Mouse (Mus musculus): ENCODE data around the gene Mdm4.
A peak's percentile ranks its signal among the peaks of the same experiment; 100 is the strongest.
"Not testable (repeated sequence)": the region's sequence is repeated elsewhere in the genome, so short reads cannot be mapped to it uniquely, and the experiment has no call there.

The Mdm4 gene

GRCm38 (mm10) chr1:133018580-133018979, 11.8 kb downstream of the Mdm4 start:
- no peak for DNase-seq

GRCm38 (mm10) chr1:133016775-133017428, 13.5 kb downstream of the Mdm4 start:
- DNase-seq: no peak

GRCm38 (mm10) chr1:133014196-133014595, 16.2 kb downstream of the Mdm4 start:
- DNase-seq: no peak

- DNase-seq: no peak
These were observed 17.0 kb downstream of the Mdm4 start for GRCm38 (mm10) chr1:133013331-133013730.

- DNase-seq: no peak
These were observed 18.2 kb downstream of the Mdm4 start for GRCm38 (mm10) chr1:133011955-133012841.

- DNase-seq: no peak
These were observed 23.8 kb downstream of the Mdm4 start for GRCm38 (mm10) chr1:133006571-133006970.

- no peak for DNase-seq
These were observed 30.0 kb downstream of the Mdm4 start for GRCm38 (mm10) chr1:133000347-133000746.

- DNase-seq: no peak
These were observed 38.8 kb downstream of the Mdm4 start for GRCm38 (mm10) chr1:132991580-132991979.

GRCm38 (mm10) chr1:132990733-132991132, 39.6 kb downstream of the Mdm4 start:
- DNase-seq: no peak

GRCm38 (mm10) chr1:132988556-132989459, 41.6 kb downstream of the Mdm4 start:
- DNase-seq: not testable (repeated sequence)

- peak; percentile 36 for DNase-seq
These were observed 47.6 kb downstream of the Mdm4 start for GRCm38 (mm10) chr1:132982728-132983127.

- DNase-seq: no peak
These were observed 49.1 kb downstream of the Mdm4 start for GRCm38 (mm10) chr1:132981232-132981631.

- no peak for DNase-seq
These were observed 53.0 kb downstream of the Mdm4 start for GRCm38 (mm10) chr1:132977402-132977801.

- peak; percentile 53 for DNase-seq
These were observed 61.7 kb downstream of the Mdm4 start for GRCm38 (mm10) chr1:132968659-132969058.

GRCm38 (mm10) chr1:132964691-132965090, 65.7 kb downstream of the Mdm4 start:
- DNase-seq: no peak

- DNase-seq: no peak
These were observed 66.3 kb downstream of the Mdm4 start for GRCm38 (mm10) chr1:132964106-132964505.

GRCm38 (mm10) chr1:132961751-132962150, 68.6 kb downstream of the Mdm4 start:
- no peak for DNase-seq

- no peak for DNase-seq
These were observed 73.6 kb downstream of the Mdm4 start for GRCm38 (mm10) chr1:132956809-132957208.

- no peak for DNase-seq
These were observed 82.5 kb downstream of the Mdm4 start for GRCm38 (mm10) chr1:132947811-132948210.

GRCm38 (mm10) chr1:132945826-132946225, 84.5 kb downstream of the Mdm4 start:
- no peak for DNase-seq

- DNase-seq: no peak
These were observed 91.4 kb downstream of the Mdm4 start for GRCm38 (mm10) chr1:132938975-132939374.

- no peak for DNase-seq
These were observed 92.9 kb downstream of the Mdm4 start for GRCm38 (mm10) chr1:132937296-132938030.

Measured in kidney, postnatal 14 days (tissue).